Mouse (Mus musculus): ENCODE results near the gene Trnau1ap. TPM values are rescaled to one million over a fixed set of nuclear protein-coding genes. Genes with fewer than 3 reads are reported as not detected.

The Trnau1ap gene
- polyA plus RNA-seq, 1 experiment from 2014 or later = 80.5 TPM

Other genes with a start within 250 kb of the Trnau1ap start
- gene Oprd1, start 185.1 kb downstream of the Trnau1ap start, polyA plus RNA-seq (2015; fragmentation: Nextera tagmentation; extraction: Ambion mirVana) = 0.23 and 0.41 TPM in 2 replicates
- 107 and 113 TPM in 2 replicates for gene Ythdf2, start 117.2 kb downstream of the Trnau1ap start, polyA plus RNA-seq (2015; fragmentation: Nextera tagmentation; extraction: Ambion mirVana)
- 40.0 and 40.1 TPM in 2 replicates for gene Gmeb1, start 67.9 kb downstream of the Trnau1ap start, polyA plus RNA-seq (2015; fragmentation: Nextera tagmentation; extraction: Ambion mirVana)
- gene Taf12, start 55.2 kb downstream of the Trnau1ap start, polyA plus RNA-seq (2015; fragmentation: Nextera tagmentation; extraction: Ambion mirVana) = 47.7 and 48.3 TPM in 2 replicates
- gene Rab42, start 26.2 kb downstream of the Trnau1ap start, polyA plus RNA-seq (2015; fragmentation: Nextera tagmentation; extraction: Ambion mirVana) = 3.3 and 3.5 TPM in 2 replicates
- 88.9 and 92.7 TPM in 2 replicates for gene Rcc1, start 24.1 kb upstream of the Trnau1ap start, polyA plus RNA-seq (2015; fragmentation: Nextera tagmentation; extraction: Ambion mirVana)
- 25.6 and 27.3 TPM in 2 replicates for gene Phactr4, start 93.0 kb upstream of the Trnau1ap start, polyA plus RNA-seq (2015; fragmentation: Nextera tagmentation; extraction: Ambion mirVana)
- 25.2 and 25.6 TPM in 2 replicates for gene Med18, start 134.4 kb upstream of the Trnau1ap start, polyA plus RNA-seq (2015; fragmentation: Nextera tagmentation; extraction: Ambion mirVana)
- 19.4 and 20.3 TPM in 2 replicates for gene Sesn2, start 181.0 kb upstream of the Trnau1ap start, polyA plus RNA-seq (2015; fragmentation: Nextera tagmentation; extraction: Ambion mirVana)
- 1,106 and 1,152 TPM in 2 replicates for gene Atpif1, start 204.1 kb upstream of the Trnau1ap start, polyA plus RNA-seq (2015; fragmentation: Nextera tagmentation; extraction: Ambion mirVana)
- gene Dnajc8, start 206.0 kb upstream of the Trnau1ap start, polyA plus RNA-seq (2015; fragmentation: Nextera tagmentation; extraction: Ambion mirVana) = 166 and 167 TPM in 2 replicates
- 0.62 and 1.1 TPM in 2 replicates for gene Ptafr, start 234.5 kb upstream of the Trnau1ap start, polyA plus RNA-seq (2015; fragmentation: Nextera tagmentation; extraction: Ambion mirVana)